Mouse (Mus musculus): ENCODE results near the gene Xpot. TPM values are rescaled to one million over a fixed set of nuclear protein-coding genes. Genes with fewer than 3 reads are reported as not detected.

Xpot gene
- polyA plus RNA-seq, 1 experiment from 2014 or later, result 35.3 TPM

DNA sequence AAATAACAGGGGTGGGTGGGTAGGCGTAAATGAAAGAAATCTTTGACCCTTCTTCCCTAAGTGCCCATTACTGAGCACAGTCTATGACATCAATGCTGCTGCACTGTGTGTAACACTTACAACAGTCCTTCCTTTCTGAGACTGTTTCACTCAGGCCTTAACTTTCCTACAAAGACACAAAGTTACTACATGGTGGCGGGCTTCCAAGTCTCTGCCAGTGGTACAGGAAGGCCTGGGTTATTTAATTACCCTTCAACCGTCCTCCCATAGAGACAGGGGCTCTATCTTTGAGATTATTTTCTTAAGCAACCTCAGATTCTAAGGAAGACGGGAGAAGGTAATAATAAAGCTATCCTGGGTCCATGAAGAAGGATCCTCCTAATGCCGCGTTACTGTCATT lies 13.7 kb downstream of the Xpot start:
- Histone ChIP-seq H3K27me3 (ENCODE audit: control insufficient read depth, insufficient read depth, low read length) (no peaks in the 10 kb centered on the region), H3K36me3 (ENCODE audit: control insufficient read depth, insufficient read depth, low read length) (peaks cover 84% of the 10 kb centered on the region), H3K9me3 (ENCODE audit: control insufficient read depth, low read length) (no peaks in the 10 kb centered on the region), H3K9ac (replicated peaks; ENCODE audit: low read length) (no peak overlapping the region), H3K4me2 (ENCODE audit: low read length) (no peak overlapping the region), H3K27ac (replicated peaks; ENCODE audit: low read depth, low read length) (no peak overlapping the region), H3K4me3 (replicated peaks; ENCODE audit: low read depth, low read length) (no peak overlapping the region), H3K4me1 (ENCODE audit: control insufficient read depth, insufficient read depth, low read length) (no peaks in the 10 kb centered on the region)
- ATAC-seq (ENCODE audit: low FRiP score, low TSS enrichment) (no peak), DNase-seq (no peak)
- WGBS, result 93% methylated on average over 6 of the region's 6 CpGs

DNA sequence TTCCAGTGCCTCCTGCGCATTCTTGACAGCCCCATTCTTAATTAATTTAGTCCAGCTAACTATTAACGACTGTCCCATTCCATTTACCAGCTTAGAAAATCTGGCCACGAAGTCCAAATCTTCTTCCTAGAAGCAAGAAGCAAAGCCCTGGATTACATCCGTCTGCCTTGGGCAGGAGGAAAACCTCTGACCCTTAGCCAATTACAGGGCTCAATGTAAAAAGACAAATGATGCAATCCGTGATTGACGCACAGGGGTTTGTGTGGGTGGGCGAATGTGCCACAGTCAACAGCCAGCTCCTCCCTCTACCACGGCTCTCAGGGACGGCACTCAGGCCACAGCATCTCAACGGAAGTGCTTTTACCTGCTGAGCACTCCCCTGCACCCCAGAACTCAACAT lies 14.5 kb downstream of the Xpot start:
- Histone ChIP-seq H3K27ac (replicated peaks; ENCODE audit: low read depth, low read length) (no peak overlapping the region), H3K9me3 (ENCODE audit: control insufficient read depth, low read length) (no peaks in the 10 kb centered on the region), H3K36me3 (ENCODE audit: control insufficient read depth, insufficient read depth, low read length) (peaks cover 84% of the 10 kb centered on the region), H3K9ac (replicated peaks; ENCODE audit: low read length) (no peak overlapping the region), H3K4me1 (ENCODE audit: control insufficient read depth, insufficient read depth, low read length) (no peaks in the 10 kb centered on the region), H3K4me3 (replicated peaks; ENCODE audit: low read depth, low read length) (no peak overlapping the region), H3K4me2 (ENCODE audit: low read length) (no peak overlapping the region), H3K27me3 (ENCODE audit: control insufficient read depth, insufficient read depth, low read length) (no peaks in the 10 kb centered on the region)
- 84% methylated on average over 9 of the region's 10 CpGs for WGBS
- DNase-seq (no peak), ATAC-seq (ENCODE audit: low FRiP score, low TSS enrichment) (no peak)

DNA sequence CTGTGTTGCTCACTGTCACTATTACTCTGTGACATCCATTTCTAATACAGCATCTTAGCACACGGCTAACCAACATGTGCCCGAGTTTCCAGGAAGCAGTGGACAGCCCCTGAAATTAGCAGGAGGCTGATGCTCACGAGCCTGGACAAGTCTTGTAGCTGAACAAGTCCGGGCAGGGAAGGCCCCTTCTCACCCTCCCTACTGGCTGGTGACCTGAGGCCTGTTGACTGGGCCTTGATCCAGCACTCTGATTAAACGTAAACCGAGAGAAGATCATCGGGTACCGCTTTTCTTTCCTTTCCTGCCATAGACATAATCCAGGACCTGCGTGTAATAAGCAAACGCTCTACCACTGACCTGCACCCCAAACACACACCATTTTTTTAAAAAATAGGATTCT lies 18.0 kb downstream of the Xpot start:
- H3K27me3 ChIP-seq (ENCODE audit: control insufficient read depth, insufficient read depth, low read length), result no peaks in the 10 kb centered on the region
- H3K9me3 ChIP-seq (ENCODE audit: control insufficient read depth, low read length), result no peaks in the 10 kb centered on the region
- H3K4me3 ChIP-seq (replicated peaks; ENCODE audit: low read depth, low read length), result no peak overlapping the region
- 97% methylated on average over 10 of the region's 10 CpGs for WGBS
- H3K36me3 ChIP-seq (ENCODE audit: control insufficient read depth, insufficient read depth, low read length), result peaks cover 89% of the 10 kb centered on the region
- H3K4me1 ChIP-seq (ENCODE audit: control insufficient read depth, insufficient read depth, low read length), result no peaks in the 10 kb centered on the region
- H3K4me2 ChIP-seq (ENCODE audit: low read length), result no peak overlapping the region
- no peak for DNase-seq
- no peak overlapping the region for H3K27ac ChIP-seq (replicated peaks; ENCODE audit: low read depth, low read length)
- ATAC-seq (ENCODE audit: low FRiP score, low TSS enrichment), result no peak
- no peak overlapping the region for H3K9ac ChIP-seq (replicated peaks; ENCODE audit: low read length)

DNA sequence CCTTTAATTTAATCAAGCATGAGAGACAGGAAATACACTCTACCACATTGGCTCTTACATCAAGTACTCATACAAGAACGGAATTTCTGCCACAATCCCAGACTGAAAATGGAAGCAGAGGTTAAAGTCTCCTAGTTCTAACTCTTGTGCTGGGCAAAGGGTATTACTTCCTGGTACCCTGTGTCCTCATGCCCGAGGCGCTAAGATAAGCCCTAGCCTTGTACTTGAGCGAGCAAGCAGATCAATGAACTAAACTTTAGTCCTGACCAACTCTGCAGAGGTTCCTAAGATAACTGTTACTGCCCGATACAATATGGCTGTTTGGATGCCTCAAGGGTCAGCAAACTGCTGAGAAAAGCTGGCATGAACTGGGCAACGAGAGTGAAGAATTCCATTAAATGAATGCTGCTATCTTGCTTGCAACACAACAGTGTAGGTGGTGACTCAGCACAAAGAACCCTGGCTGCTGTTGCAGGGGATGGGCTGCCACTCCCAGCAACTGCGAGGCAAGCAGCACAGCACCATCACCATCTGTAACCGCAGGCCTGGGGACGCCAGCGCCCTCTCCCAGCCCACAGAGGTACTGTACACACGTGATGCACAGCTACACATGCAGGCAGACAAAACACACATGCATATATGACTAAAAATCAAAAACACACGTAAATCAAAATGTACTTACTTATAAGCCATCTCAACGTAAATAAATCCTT lies 21.3 kb downstream of the Xpot start:
- Histone ChIP-seq H3K27ac (replicated peaks; ENCODE audit: low read depth, low read length) (no peak overlapping the region), H3K36me3 (ENCODE audit: control insufficient read depth, insufficient read depth, low read length) (peaks cover 92% of the 10 kb centered on the region), H3K9me3 (ENCODE audit: control insufficient read depth, low read length) (no peaks in the 10 kb centered on the region), H3K9ac (replicated peaks; ENCODE audit: low read length) (no peak overlapping the region), H3K4me2 (ENCODE audit: low read length) (no peak overlapping the region), H3K4me3 (replicated peaks; ENCODE audit: low read depth, low read length) (no peak overlapping the region), H3K27me3 (ENCODE audit: control insufficient read depth, insufficient read depth, low read length) (no peaks in the 10 kb centered on the region), H3K4me1 (ENCODE audit: control insufficient read depth, insufficient read depth, low read length) (no peaks in the 10 kb centered on the region)
- WGBS, result 97% methylated on average over 13 of the region's 13 CpGs
- DNase-seq, result no peak
- ATAC-seq (ENCODE audit: low FRiP score, low TSS enrichment), result no peak

DNA sequence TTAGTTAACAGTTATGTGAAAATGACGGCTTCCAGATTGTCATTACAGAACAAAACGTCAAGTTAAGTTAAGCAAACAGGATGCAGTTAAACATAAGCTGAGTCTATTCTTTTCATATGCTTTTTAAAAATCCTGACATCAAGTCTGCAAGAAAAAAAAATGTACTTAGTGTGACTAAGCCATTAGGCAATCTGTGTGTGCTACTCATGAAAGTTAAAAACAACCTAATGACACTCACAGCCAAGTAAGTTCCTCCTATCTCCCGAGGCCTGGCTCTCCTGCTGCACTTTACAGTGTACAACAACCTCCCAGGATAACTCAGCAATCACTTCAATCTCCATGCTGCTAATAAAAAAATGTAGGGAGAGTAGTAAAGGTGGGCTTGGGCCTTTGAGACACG lies 22.6 kb downstream of the Xpot start:
- DNase-seq, result no peak
- Histone ChIP-seq H3K4me3 (replicated peaks; ENCODE audit: low read depth, low read length) (no peak overlapping the region), H3K4me1 (ENCODE audit: control insufficient read depth, insufficient read depth, low read length) (no peaks in the 10 kb centered on the region), H3K36me3 (ENCODE audit: control insufficient read depth, insufficient read depth, low read length) (peaks cover 96% of the 10 kb centered on the region), H3K27ac (replicated peaks; ENCODE audit: low read depth, low read length) (no peak overlapping the region), H3K9ac (replicated peaks; ENCODE audit: low read length) (no peak overlapping the region), H3K4me2 (ENCODE audit: low read length) (no peak overlapping the region), H3K27me3 (ENCODE audit: control insufficient read depth, insufficient read depth, low read length) (no peaks in the 10 kb centered on the region), H3K9me3 (ENCODE audit: control insufficient read depth, low read length) (no peaks in the 10 kb centered on the region)
- ATAC-seq (ENCODE audit: low FRiP score, low TSS enrichment), result no peak
- WGBS, result 94% methylated on average over 4 of the region's 4 CpGs

DNA sequence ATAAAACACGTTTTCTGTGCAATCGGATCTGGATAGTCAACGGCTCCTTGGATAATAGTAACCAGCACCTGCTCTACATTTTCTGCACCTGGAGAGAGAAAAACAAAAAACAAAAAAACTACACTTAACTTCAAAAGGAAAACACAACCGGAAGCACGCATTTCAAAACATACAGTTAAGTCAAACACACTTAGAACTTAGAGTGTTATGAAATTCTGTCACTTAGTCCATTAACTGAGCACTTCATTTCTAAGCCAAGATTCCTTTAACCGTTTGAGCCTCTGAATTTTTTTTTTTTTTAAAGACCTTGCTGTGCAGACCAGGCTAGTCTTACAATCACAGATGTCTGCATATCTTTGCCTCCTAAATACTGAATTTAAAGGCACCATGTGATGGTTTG lies 24.9 kb downstream of the Xpot start:
- no peaks in the 10 kb centered on the region for H3K4me1 ChIP-seq (ENCODE audit: control insufficient read depth, insufficient read depth, low read length)
- no peaks in the 10 kb centered on the region for H3K27me3 ChIP-seq (ENCODE audit: control insufficient read depth, insufficient read depth, low read length)
- no peak overlapping the region for H3K27ac ChIP-seq (replicated peaks; ENCODE audit: low read depth, low read length)
- H3K9ac ChIP-seq (replicated peaks; ENCODE audit: low read length), result no peak overlapping the region
- peaks cover 96% of the 10 kb centered on the region for H3K36me3 ChIP-seq (ENCODE audit: control insufficient read depth, insufficient read depth, low read length)
- DNase-seq (no peak), ATAC-seq (ENCODE audit: low FRiP score, low TSS enrichment) (no peak)
- 90% methylated on average over 6 of the region's 6 CpGs for WGBS
- no peaks in the 10 kb centered on the region for H3K9me3 ChIP-seq (ENCODE audit: control insufficient read depth, low read length)
- H3K4me2 ChIP-seq (ENCODE audit: low read length), result no peak overlapping the region
- no peak overlapping the region for H3K4me3 ChIP-seq (replicated peaks; ENCODE audit: low read depth, low read length)

DNA sequence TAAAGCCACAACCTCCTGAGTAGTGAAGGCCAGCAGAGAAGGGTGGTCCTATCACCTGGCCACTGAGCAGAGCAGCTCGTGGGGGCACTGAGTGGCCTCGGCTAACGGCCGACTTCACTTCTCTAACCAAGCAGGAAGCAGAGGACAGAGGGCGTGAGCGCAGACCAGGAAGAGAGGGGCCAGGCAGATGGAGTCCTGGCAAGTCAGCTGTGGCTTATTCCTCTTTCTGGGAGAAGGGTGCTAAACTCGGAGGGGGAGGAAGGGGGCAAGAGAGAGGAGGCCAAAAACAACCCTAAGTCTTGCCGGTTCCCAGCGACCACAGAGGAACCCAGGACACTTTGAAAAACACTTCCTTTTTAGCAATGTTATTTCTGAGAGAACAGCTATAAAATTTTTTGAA lies 29.6 kb downstream of the Xpot start:
- Histone ChIP-seq H3K36me3 (ENCODE audit: control insufficient read depth, insufficient read depth, low read length) (peaks cover 83% of the 10 kb centered on the region), H3K4me3 (replicated peaks; ENCODE audit: low read depth, low read length) (no peak overlapping the region), H3K4me1 (ENCODE audit: control insufficient read depth, insufficient read depth, low read length) (no peaks in the 10 kb centered on the region), H3K27me3 (ENCODE audit: control insufficient read depth, insufficient read depth, low read length) (no peaks in the 10 kb centered on the region), H3K4me2 (ENCODE audit: low read length) (no peak overlapping the region), H3K9me3 (ENCODE audit: control insufficient read depth, low read length) (no peaks in the 10 kb centered on the region), H3K9ac (replicated peaks; ENCODE audit: low read length) (no peak overlapping the region), H3K27ac (replicated peaks; ENCODE audit: low read depth, low read length) (no peak overlapping the region)
- WGBS, result 91% methylated on average over 9 of the region's 9 CpGs
- no peak for ATAC-seq (ENCODE audit: low FRiP score, low TSS enrichment)
- DNase-seq, result no peak

DNA sequence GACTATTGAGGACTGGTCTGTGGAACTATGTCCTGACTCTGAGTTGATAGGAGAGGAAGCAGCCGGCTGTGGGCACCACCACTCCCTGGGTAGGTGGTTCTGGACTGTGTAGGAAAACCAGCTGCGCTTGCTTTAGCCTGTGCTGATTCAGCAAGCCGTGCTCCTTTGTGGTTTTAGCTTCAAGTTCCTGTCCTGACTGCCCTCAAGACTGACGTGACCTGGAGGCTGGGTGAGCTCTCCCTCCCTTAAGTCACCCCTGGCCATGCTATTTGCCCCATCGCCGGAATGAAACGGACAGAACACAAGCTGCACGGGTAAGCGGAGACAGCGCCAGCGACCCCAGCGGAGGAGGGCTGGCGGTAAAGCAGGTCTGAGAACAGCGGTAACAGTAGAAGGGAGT lies 35.0 kb downstream of the Xpot start:
- no peak for DNase-seq
- no peak for ATAC-seq (ENCODE audit: low FRiP score, low TSS enrichment)
- Histone ChIP-seq H3K4me3 (replicated peaks; ENCODE audit: low read depth, low read length) (no peak overlapping the region), H3K27me3 (ENCODE audit: control insufficient read depth, insufficient read depth, low read length) (no peaks in the 10 kb centered on the region), H3K4me1 (ENCODE audit: control insufficient read depth, insufficient read depth, low read length) (no peaks in the 10 kb centered on the region), H3K9ac (replicated peaks; ENCODE audit: low read length) (no peak overlapping the region), H3K4me2 (ENCODE audit: low read length) (no peak overlapping the region), H3K9me3 (ENCODE audit: control insufficient read depth, low read length) (no peaks in the 10 kb centered on the region), H3K36me3 (ENCODE audit: control insufficient read depth, insufficient read depth, low read length) (peaks cover 38% of the 10 kb centered on the region), H3K27ac (replicated peaks; ENCODE audit: low read depth, low read length) (no peak overlapping the region)
- WGBS, result 92% methylated on average over 14 of the region's 14 CpGs

DNA sequence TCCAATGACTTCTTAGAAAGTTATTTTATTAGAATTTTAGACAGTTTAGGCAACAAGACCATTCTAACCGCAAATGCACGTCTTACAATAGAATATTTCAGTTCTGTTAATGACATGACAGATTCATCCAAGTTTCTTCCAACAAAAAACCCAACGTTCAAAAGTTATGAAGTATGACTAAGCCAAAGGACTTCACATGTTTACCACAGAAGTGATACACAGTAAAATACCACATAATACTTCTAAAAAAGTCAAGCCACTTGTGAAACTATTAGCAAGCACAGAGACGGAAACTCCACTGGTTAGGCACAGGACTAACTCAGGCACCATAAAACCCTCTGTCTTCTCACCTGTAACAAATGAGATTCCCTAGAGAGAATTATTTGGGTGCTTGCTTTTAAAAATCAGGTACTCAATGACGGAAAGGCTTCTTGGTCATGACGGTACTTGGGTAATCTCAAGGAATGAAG lies 38.7 kb downstream of the Xpot start:
- DNase-seq (no peak), ATAC-seq (ENCODE audit: low FRiP score, low TSS enrichment) (no peak)
- H3K9me3 ChIP-seq (ENCODE audit: control insufficient read depth, low read length), result no peaks in the 10 kb centered on the region
- H3K27me3 ChIP-seq (ENCODE audit: control insufficient read depth, insufficient read depth, low read length), result no peaks in the 10 kb centered on the region
- WGBS, result 68% methylated on average over 6 of the region's 6 CpGs
- peaks cover 31% of the 10 kb centered on the region for H3K36me3 ChIP-seq (ENCODE audit: control insufficient read depth, insufficient read depth, low read length)
- peaks cover 6% of the 10 kb centered on the region for H3K4me1 ChIP-seq (ENCODE audit: control insufficient read depth, insufficient read depth, low read length)
- H3K4me2 ChIP-seq (ENCODE audit: low read length), result peak overlapping the region; percentile 91
- H3K4me3 ChIP-seq (replicated peaks; ENCODE audit: low read depth, low read length), result peak overlapping the region; percentile 79
- no peak overlapping the region for H3K27ac ChIP-seq (replicated peaks; ENCODE audit: low read depth, low read length)
- H3K9ac ChIP-seq (replicated peaks; ENCODE audit: low read length), result no peak overlapping the region; the same call in 1 of the 2 replicates

Measured in midbrain, embryonic 14.5 days (tissue).